Mouse (Mus musculus): ENCODE measurements around the gene Hoxa5. TPM values are rescaled to one million over a fixed set of nuclear protein-coding genes. Genes with fewer than 3 reads are reported as not detected.

The Hoxa5 gene
- total RNA-seq, 2 experiments from 2014 or later, result not detected

- no peak overlapping the region for H3K4me3 ChIP-seq
- no peak for DNase-seq (ENCODE audit: low spot score in 2 of 2)
- no peak for TF ChIP-seq CTCF (conservative IDR thresholded peaks at IDR 0.05)
- H3K27ac ChIP-seq, result no peak overlapping the region
Measured at GRCm38 (mm10) chr6:52246403-52246803, 42.0 kb upstream of the Hoxa5 start.

- no peak for DNase-seq (ENCODE audit: low spot score in 2 of 2)
- H3K4me3 ChIP-seq, result no peak within 1 kb of the TSS
- no peak within 1 kb of the TSS for H3K27ac ChIP-seq
- TF ChIP-seq CTCF (conservative IDR thresholded peaks at IDR 0.05), result no peak
Measured at GRCm38 (mm10) chr6:52245757-52246142, 41.4 kb upstream of the Hoxa5 start, which contains the start of gene Hoxa11. Gene Hoxa11 (minus strand): TSS chr6:52245810.

- TF ChIP-seq CTCF (conservative IDR thresholded peaks at IDR 0.05), result no peak
- Histone ChIP-seq H3K4me3 (no peak overlapping the region), H3K27ac (no peak overlapping the region)
- no peak for DNase-seq (ENCODE audit: low spot score in 2 of 2)
Measured at GRCm38 (mm10) chr6:52245040-52245756, 40.8 kb upstream of the Hoxa5 start.

- DNase-seq (ENCODE audit: low spot score in 2 of 2), result no peak
- Histone ChIP-seq H3K4me3 (no peak overlapping the region), H3K27ac (no peak overlapping the region)
- no peak for TF ChIP-seq CTCF (conservative IDR thresholded peaks at IDR 0.05)
Measured at GRCm38 (mm10) chr6:52244471-52245039, 40.2 kb upstream of the Hoxa5 start.

GRCm38 (mm10) chr6:52243681-52244121, 39.3 kb upstream of the Hoxa5 start:
- DNase-seq (ENCODE audit: low spot score in 2 of 2), result no peak
- no peak for TF ChIP-seq CTCF (conservative IDR thresholded peaks at IDR 0.05)
- no peak overlapping the region for H3K4me3 ChIP-seq
- H3K27ac ChIP-seq, result no peak overlapping the region

- H3K27ac ChIP-seq, result no peak overlapping the region
- no peak overlapping the region for H3K4me3 ChIP-seq
- DNase-seq (ENCODE audit: low spot score in 2 of 2), result no peak
- no peak for TF ChIP-seq CTCF (conservative IDR thresholded peaks at IDR 0.05)
Measured at GRCm38 (mm10) chr6:52242801-52243332, 38.5 kb upstream of the Hoxa5 start.

GRCm38 (mm10) chr6:52241001-52241621, 36.7 kb upstream of the Hoxa5 start:
- no peak for DNase-seq (ENCODE audit: low spot score in 2 of 2)
- no peak for TF ChIP-seq CTCF (conservative IDR thresholded peaks at IDR 0.05)
- H3K27ac ChIP-seq, result no peak overlapping the region
- no peak overlapping the region for H3K4me3 ChIP-seq

- Histone ChIP-seq H3K27ac (no peak within 1 kb of the TSS), H3K4me3 (no peak within 1 kb of the TSS)
- peak in 1 of 2 experiments; percentile 33 for DNase-seq (ENCODE audit: low spot score in 2 of 2)
- peak; percentile 79 for TF ChIP-seq CTCF (conservative IDR thresholded peaks at IDR 0.05)
Measured at GRCm38 (mm10) chr6:52240389-52241000, 36.1 kb upstream of the Hoxa5 start, which contains the start of gene Hoxa10. Gene Hoxa10 (minus strand): TSS chr6:52240854.

- no peak for TF ChIP-seq CTCF (conservative IDR thresholded peaks at IDR 0.05)
- DNase-seq (ENCODE audit: low spot score in 2 of 2), result no peak
- H3K4me3 ChIP-seq, result no peak overlapping the region
- no peak overlapping the region for H3K27ac ChIP-seq
Measured at GRCm38 (mm10) chr6:52239625-52240388, 35.4 kb upstream of the Hoxa5 start.

- no peak for DNase-seq (ENCODE audit: low spot score in 2 of 2)
Measured at GRCm38 (mm10) chr6:52238976-52239375, 34.6 kb upstream of the Hoxa5 start.

GRCm38 (mm10) chr6:52238155-52238545, 33.8 kb upstream of the Hoxa5 start:
- no peak for DNase-seq (ENCODE audit: low spot score in 2 of 2)

More at GRCm38 (mm10) chr6:52238976-52239375, 34.6 kb upstream of the Hoxa5 start:
- H3K4me3 ChIP-seq, result no peak overlapping the region
- no peak overlapping the region for H3K27ac ChIP-seq
- no peak for TF ChIP-seq CTCF (conservative IDR thresholded peaks at IDR 0.05)

More at GRCm38 (mm10) chr6:52238155-52238545, 33.8 kb upstream of the Hoxa5 start:
- no peak overlapping the region for H3K4me3 ChIP-seq
- no peak overlapping the region for H3K27ac ChIP-seq
- TF ChIP-seq CTCF (conservative IDR thresholded peaks at IDR 0.05), result no peak
